Mouse (Mus musculus) heart, embryonic 13.5 days (tissue): ENCODE results near the gene Krt42. TPM values are rescaled to one million over a fixed set of nuclear protein-coding genes. Genes with fewer than 3 reads are reported as not detected.
"Not testable (repeated sequence)": the region's sequence is repeated elsewhere in the genome, so short reads cannot be mapped to it uniquely, and the experiment has no call there.

Source experiments
- ATAC-seq: fragments of 200-750 bp; cut with Nextera tagmentation; 2 replicates; pipeline ENCODE4 v1.8.0; 2017; ENCODE audit warnings: moderate TSS enrichment; ENCODE audit not compliant: insufficient number of reproducible peaks, low FRiP score, low TSS enrichment; ENCODE audit errors: extremely low read depth
- H3K27ac ChIP-seq: fragments of 300-500 bp; sonication (generic); replicated peaks from 2 replicates; pipeline ENCODE4 v1.5.1; 2015; ENCODE audit warnings: moderate library complexity, mild to moderate bottlenecking, inconsistent platforms
- H3K27me3 ChIP-seq: fragments of 300-500 bp; sonication (generic); replicated peaks from 2 replicates; pipeline ENCODE4 v1.6.1; 2015; ENCODE audit warnings: mild to moderate bottlenecking, inconsistent platforms
- H3K36me3 ChIP-seq: fragments of 300-500 bp; sonication (generic); 2 replicates; pipeline ENCODE4 v1.6.1; 2015; ENCODE audit warnings: mild to moderate bottlenecking, inconsistent platforms
- H3K4me1 ChIP-seq: fragments of 300-500 bp; sonication (generic); 2 replicates; pipeline ENCODE4 v1.6.1; 2015; ENCODE audit warnings: inconsistent platforms
- H3K4me2 ChIP-seq: fragments of 300-500 bp; sonication (generic); 2 replicates; pipeline ENCODE4 v1.6.1; 2015; ENCODE audit warnings: inconsistent platforms, mild to moderate bottlenecking, moderate library complexity
- H3K4me3 ChIP-seq: fragments of 300-500 bp; sonication (generic); 2 replicates; pipeline ENCODE4 v1.5.1; 2015; ENCODE audit warnings: moderate library complexity, mild to moderate bottlenecking, inconsistent platforms
- H3K9ac ChIP-seq: fragments of 300-500 bp; sonication (generic); 2 replicates; pipeline ENCODE4 v1.6.1; 2015; ENCODE audit warnings: inconsistent platforms, mild to moderate bottlenecking, moderate library complexity
- H3K9me3 ChIP-seq: fragments of 300-500 bp; sonication (generic); 2 replicates; pipeline ENCODE4 v1.6.1; 2016; ENCODE audit warnings: inconsistent platforms
- WGBS: fragments of 180-500 bp; shearing (Covaris S2); methylation state at CpG from one replicate; pipeline ENCODE4 v1.1.7; 2015; ENCODE audit warnings: mixed read lengths; 5-methylcytosine and 5-hydroxymethylcytosine counted together
- polyA plus RNA-seq: library from polyadenylated mRNA; unstranded; fragments of >200 nt; fragmentation: Nextera tagmentation; extraction: Ambion mirVana; gene quantifications from 2 replicates; pipeline ENCODE4 v1.2.1, GENCODE M21; 2015

The Krt42 gene
- not detected in 2 replicates for polyA plus RNA-seq

- Histone ChIP-seq H3K4me2 (no peak within 1 kb of the TSS), H3K27ac (no peak within 1 kb of the TSS), H3K4me3 (no peak within 1 kb of the TSS), H3K9ac (no peak within 1 kb of the TSS), H3K27me3 (peaks cover 36% of the 10 kb centered on the region), H3K36me3 (no peaks in the 10 kb centered on the region), H3K4me1 (peaks cover 7% of the 10 kb centered on the region), H3K9me3 (no peaks in the 10 kb centered on the region)
- WGBS = 78% methylated on average over 7 of the region's 7 CpGs
- ATAC-seq = no peak
Measured at GRCm38 (mm10) chr11:100269821-100270332, at the start of gene Krt42. TSS of gene Krt42 (minus strand) at chr11:100269871.

GRCm38 (mm10) chr11:100318529-100319451 is 49.1 kb upstream of the Krt42 start:
- WGBS = 71% methylated on average over 10 of the region's 10 CpGs
- Histone ChIP-seq H3K27me3 (no peaks in the 10 kb centered on the region), H3K4me1 (peaks cover 16% of the 10 kb centered on the region), H3K4me3 (peak overlapping the region; percentile 87), H3K36me3 (peaks cover 26% of the 10 kb centered on the region), H3K9me3 (no peaks in the 10 kb centered on the region), H3K27ac (peak overlapping the region; percentile 70), H3K9ac (no peak overlapping the region), H3K4me2 (peak overlapping the region; percentile 75)
- ATAC-seq = no peak

DNA sequence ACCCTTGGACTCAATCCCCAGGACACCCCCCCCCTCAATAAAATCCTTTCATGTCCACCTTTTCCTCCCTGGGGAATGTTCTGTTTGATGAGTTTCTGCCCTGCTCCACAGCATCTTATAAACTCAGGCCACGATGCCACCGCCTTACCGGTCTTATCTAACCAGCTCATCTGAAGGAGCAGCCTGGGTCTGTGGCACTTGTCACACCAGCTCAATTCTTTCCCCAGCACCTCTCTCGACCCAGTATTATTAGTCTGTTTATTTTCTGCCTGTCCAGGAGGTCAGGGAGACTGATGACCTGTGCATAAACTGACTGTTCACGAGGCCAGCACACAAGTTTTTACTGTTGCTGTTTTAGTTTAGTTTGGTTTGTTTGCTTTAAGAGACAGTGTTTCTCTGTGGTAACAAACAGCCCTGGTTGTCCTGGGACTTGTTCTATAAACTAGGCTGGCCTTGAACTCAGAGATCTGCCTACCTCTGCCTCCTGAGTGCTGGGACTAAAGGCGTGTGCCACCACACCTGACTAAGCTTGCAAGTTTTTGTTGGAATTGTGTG is 48.2 kb upstream of the Krt42 start:
- H3K4me1 ChIP-seq = peaks cover 16% of the 10 kb centered on the region
- H3K4me3 ChIP-seq = no peak overlapping the region
- no peak for ATAC-seq
- H3K27ac ChIP-seq = no peak overlapping the region
- no peaks in the 10 kb centered on the region for H3K9me3 ChIP-seq
- peaks cover 24% of the 10 kb centered on the region for H3K36me3 ChIP-seq
- no peak overlapping the region for H3K9ac ChIP-seq
- WGBS = 55% methylated on average over 6 of the region's 6 CpGs
- no peaks in the 10 kb centered on the region for H3K27me3 ChIP-seq
- H3K4me2 ChIP-seq = no peak overlapping the region

- ATAC-seq = no peak
- peaks cover under 1% of the 10 kb centered on the region; the same call in 1 of the 2 replicates for H3K36me3 ChIP-seq
- 89% methylated on average over 5 of the region's 5 CpGs for WGBS
- H3K4me1 ChIP-seq = peaks cover 17% of the 10 kb centered on the region
- H3K27ac ChIP-seq = no peak overlapping the region
- no peak overlapping the region for H3K4me3 ChIP-seq
- no peaks in the 10 kb centered on the region for H3K27me3 ChIP-seq
- no peak overlapping the region for H3K9ac ChIP-seq
- no peak overlapping the region for H3K4me2 ChIP-seq
- no peaks in the 10 kb centered on the region for H3K9me3 ChIP-seq
Measured at GRCm38 (mm10) chr11:100315439-100315838, 45.8 kb upstream of the Krt42 start.

- Histone ChIP-seq H3K27me3 (no peaks in the 10 kb centered on the region), H3K4me2 (no peak overlapping the region), H3K9me3 (no peaks in the 10 kb centered on the region), H3K9ac (no peak overlapping the region), H3K4me1 (peaks cover 13% of the 10 kb centered on the region), H3K36me3 (no peaks in the 10 kb centered on the region), H3K4me3 (no peak overlapping the region), H3K27ac (no peak overlapping the region)
- 82% methylated on average over 6 of the region's 6 CpGs for WGBS
- no peak for ATAC-seq
Measured at GRCm38 (mm10) chr11:100313424-100313823, 43.8 kb upstream of the Krt42 start.

GRCm38 (mm10) chr11:100312096-100312679 is 42.5 kb upstream of the Krt42 start:
- peaks cover 13% of the 10 kb centered on the region for H3K4me1 ChIP-seq
- peak overlapping the region; percentile 30 for H3K4me2 ChIP-seq
- ATAC-seq = no peak
- WGBS = 25% methylated on average over 5 of the region's 5 CpGs
- no peaks in the 10 kb centered on the region for H3K9me3 ChIP-seq
- peak overlapping the region; percentile 81 for H3K27ac ChIP-seq
- no peak overlapping the region for H3K4me3 ChIP-seq
- H3K27me3 ChIP-seq = no peaks in the 10 kb centered on the region
- peak overlapping the region; percentile 6; the same call in 1 of the 2 replicates for H3K9ac ChIP-seq
- H3K36me3 ChIP-seq = no peaks in the 10 kb centered on the region

DNA sequence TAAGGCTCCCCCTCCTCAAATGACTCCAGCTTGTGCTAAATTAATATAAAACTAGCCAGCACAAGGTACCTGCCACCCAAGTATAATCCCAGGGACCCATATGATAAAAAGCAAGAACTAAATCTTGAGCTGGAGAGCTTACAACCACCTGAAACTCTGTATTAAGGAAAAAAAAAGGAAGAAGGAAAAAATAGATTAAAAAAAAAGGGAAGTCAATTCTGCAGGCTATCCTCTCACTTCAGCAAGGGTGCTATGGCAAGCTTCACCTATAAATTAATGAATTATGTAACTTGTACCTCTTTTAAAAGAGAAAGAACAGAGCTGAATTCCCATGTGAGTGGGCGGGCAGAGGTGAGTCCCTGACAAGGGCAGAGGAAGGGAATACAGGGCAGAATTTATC is 42.0 kb upstream of the Krt42 start:
- ATAC-seq = no peak
- Histone ChIP-seq H3K4me3 (no peak overlapping the region), H3K27me3 (no peaks in the 10 kb centered on the region), H3K9me3 (no peaks in the 10 kb centered on the region), H3K4me2 (peak overlapping the region; percentile 30), H3K27ac (peak overlapping the region; percentile 81), H3K4me1 (peaks cover 13% of the 10 kb centered on the region), H3K9ac (peak overlapping the region; percentile 6; the same call in 1 of the 2 replicates), H3K36me3 (no peaks in the 10 kb centered on the region)
- 18% methylated on average over 1 of the region's 1 CpGs for WGBS

DNA sequence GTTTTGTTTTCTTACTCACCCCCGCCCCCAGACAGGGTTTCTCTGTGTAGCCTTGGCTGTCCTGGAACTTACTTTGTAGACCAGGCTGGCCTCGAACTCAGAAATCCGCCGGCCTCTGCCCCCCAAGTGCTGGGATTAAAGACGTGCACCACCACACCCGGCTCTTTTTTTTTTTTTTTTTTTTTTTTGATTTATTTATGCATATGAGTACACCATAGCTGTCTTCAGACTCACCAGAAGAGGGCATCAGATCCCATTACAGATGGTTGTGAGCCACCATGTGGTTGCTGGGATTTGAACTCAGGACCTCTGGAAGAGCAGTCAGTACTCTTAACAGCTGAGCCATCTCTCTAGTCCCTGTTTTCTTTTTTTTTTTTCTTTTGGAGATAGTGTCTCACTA is 39.0 kb upstream of the Krt42 start:
- not testable (repeated sequence) for ATAC-seq, H3K27me3 ChIP-seq, H3K36me3 ChIP-seq, H3K9ac ChIP-seq, H3K4me2 ChIP-seq, H3K4me3 ChIP-seq, H3K27ac ChIP-seq, H3K9me3 ChIP-seq
- 94% methylated on average over 5 of the region's 6 CpGs for WGBS
- H3K4me1 ChIP-seq = peaks cover 13% of the 10 kb centered on the region

GRCm38 (mm10) chr11:100307900-100308299 is 38.2 kb upstream of the Krt42 start:
- H3K27me3 ChIP-seq = no peaks in the 10 kb centered on the region
- H3K4me2 ChIP-seq = no peak overlapping the region
- no peak overlapping the region for H3K4me3 ChIP-seq
- H3K36me3 ChIP-seq = no peaks in the 10 kb centered on the region
- 79% methylated on average over 5 of the region's 5 CpGs for WGBS
- H3K4me1 ChIP-seq = peaks cover 13% of the 10 kb centered on the region
- no peak for ATAC-seq
- no peaks in the 10 kb centered on the region for H3K9me3 ChIP-seq
- H3K27ac ChIP-seq = no peak overlapping the region
- H3K9ac ChIP-seq = no peak overlapping the region

- H3K36me3 ChIP-seq = no peaks in the 10 kb centered on the region
- peaks cover 20% of the 10 kb centered on the region for H3K27me3 ChIP-seq
- no peak overlapping the region for H3K4me3 ChIP-seq
- H3K4me2 ChIP-seq = no peak overlapping the region
- peaks cover 7% of the 10 kb centered on the region for H3K4me1 ChIP-seq
- no peak overlapping the region for H3K27ac ChIP-seq
- H3K9me3 ChIP-seq = no peaks in the 10 kb centered on the region
- WGBS = 67% methylated on average over 5 of the region's 5 CpGs
- no peak overlapping the region for H3K9ac ChIP-seq
- ATAC-seq = no peak
Measured at GRCm38 (mm10) chr11:100301292-100301691, 31.6 kb upstream of the Krt42 start.

GRCm38 (mm10) chr11:100300293-100300692 is 30.6 kb upstream of the Krt42 start:
- Histone ChIP-seq H3K9me3 (no peaks in the 10 kb centered on the region), H3K36me3 (no peaks in the 10 kb centered on the region), H3K4me1 (peaks cover 7% of the 10 kb centered on the region), H3K27ac (no peak overlapping the region), H3K4me2 (no peak overlapping the region; the same call in 1 of the 2 replicates), H3K4me3 (no peak overlapping the region), H3K9ac (peak overlapping the region; percentile 37; the same call in 1 of the 2 replicates), H3K27me3 (peaks cover 29% of the 10 kb centered on the region)
- WGBS = 9% methylated on average over 5 of the region's 5 CpGs
- no peak for ATAC-seq
